Mouse (Mus musculus): ENCODE data around the gene Nr3c2. TPM values are rescaled to one million over a fixed set of nuclear protein-coding genes. Genes with fewer than 3 reads are reported as not detected.

Gene Nr3c2
- polyA plus RNA-seq, 1 experiment from 2014 or later: 0.90 TPM

- no peak for ATAC-seq
- H3K27me3 ChIP-seq: no peaks in the 10 kb centered on the region
- H3K4me2 ChIP-seq: no peak overlapping the region
- H3K4me3 ChIP-seq: no peak overlapping the region
- no peak overlapping the region for H3K9ac ChIP-seq
- no peaks in the 10 kb centered on the region for H3K9me3 ChIP-seq (replicated peaks)
- H3K36me3 ChIP-seq (ENCODE audit: poor library complexity, severe bottlenecking): no peaks in the 10 kb centered on the region
- H3K4me1 ChIP-seq: no peaks in the 10 kb centered on the region
- no peak overlapping the region for H3K27ac ChIP-seq
Measured at GRCm38 (mm10) chr8:77239462-77239861, 340.2 kb downstream of the Nr3c2 start.

DNA sequence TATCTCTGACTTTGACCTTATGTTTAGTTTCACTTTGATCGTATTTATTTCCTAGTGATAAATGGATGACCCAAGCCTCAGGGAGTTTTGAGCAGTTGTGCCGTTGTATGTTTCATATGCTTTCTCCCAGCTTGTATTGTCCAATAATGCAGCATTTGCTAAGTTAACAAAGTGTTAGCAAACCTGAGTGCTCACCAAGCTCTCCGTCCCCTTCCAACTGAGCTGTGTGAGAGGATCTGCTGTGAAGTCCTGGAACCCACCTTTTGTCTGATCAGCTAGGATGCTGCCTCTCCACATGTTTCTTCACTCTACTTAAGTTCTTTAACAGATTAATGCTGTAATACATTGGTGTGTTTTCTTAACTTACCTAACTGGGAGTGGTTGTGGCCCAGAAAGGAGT lies 342.1 kb downstream of the Nr3c2 start:
- Histone ChIP-seq H3K4me2 (no peak overlapping the region), H3K27ac (no peak overlapping the region), H3K9ac (no peak overlapping the region), H3K36me3 (ENCODE audit: poor library complexity, severe bottlenecking) (no peaks in the 10 kb centered on the region), H3K9me3 (replicated peaks) (no peaks in the 10 kb centered on the region), H3K27me3 (no peaks in the 10 kb centered on the region), H3K4me3 (no peak overlapping the region), H3K4me1 (no peaks in the 10 kb centered on the region)
- 94% methylated on average over 3 of the region's 3 CpGs for WGBS
- no peak for ATAC-seq

- Histone ChIP-seq H3K9me3 (replicated peaks) (no peaks in the 10 kb centered on the region; the same call in 1 of the 2 replicates), H3K4me3 (no peak overlapping the region), H3K36me3 (ENCODE audit: poor library complexity, severe bottlenecking) (no peaks in the 10 kb centered on the region), H3K4me1 (no peaks in the 10 kb centered on the region), H3K27me3 (no peaks in the 10 kb centered on the region), H3K27ac (no peak overlapping the region), H3K4me2 (no peak overlapping the region), H3K9ac (no peak overlapping the region)
- 84% methylated on average over 3 of the region's 3 CpGs for WGBS
- ATAC-seq: no peak
Measured at GRCm38 (mm10) chr8:77250094-77250493, 350.9 kb downstream of the Nr3c2 start.

- no peaks in the 10 kb centered on the region for H3K27me3 ChIP-seq
- H3K9me3 ChIP-seq (replicated peaks): no peaks in the 10 kb centered on the region; the same call in 1 of the 2 replicates
- no peak overlapping the region for H3K4me2 ChIP-seq
- H3K4me3 ChIP-seq: no peak overlapping the region
- H3K4me1 ChIP-seq: no peaks in the 10 kb centered on the region
- H3K36me3 ChIP-seq (ENCODE audit: poor library complexity, severe bottlenecking): no peaks in the 10 kb centered on the region
- ATAC-seq: no peak
- no peak overlapping the region for H3K27ac ChIP-seq
- 91% methylated on average over 5 of the region's 5 CpGs for WGBS
- no peak overlapping the region for H3K9ac ChIP-seq
Measured at GRCm38 (mm10) chr8:77251134-77251533, 351.9 kb downstream of the Nr3c2 start.

DNA sequence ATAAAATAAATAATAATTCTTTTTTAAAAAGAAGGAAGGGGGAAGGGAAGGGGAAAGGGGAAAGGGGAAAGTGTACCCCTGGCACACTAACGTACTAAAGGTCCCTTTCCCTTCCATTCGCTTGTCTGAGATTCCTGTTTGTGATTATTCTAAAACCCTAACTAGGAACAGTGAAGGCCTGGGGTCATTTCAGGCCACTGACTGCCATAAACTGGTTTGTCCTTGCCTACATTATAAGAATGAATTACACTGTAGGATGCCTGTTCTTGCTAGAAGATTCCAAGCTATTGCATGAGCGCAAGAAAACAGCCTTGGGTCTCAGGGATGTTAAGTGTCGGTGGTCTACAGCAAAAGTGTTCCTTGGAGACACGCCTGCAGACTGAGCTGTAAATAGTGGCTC lies 355.2 kb downstream of the Nr3c2 start:
- ATAC-seq: no peak
- Histone ChIP-seq H3K4me3 (no peak overlapping the region), H3K27me3 (no peaks in the 10 kb centered on the region), H3K4me2 (no peak overlapping the region), H3K9me3 (replicated peaks) (no peaks in the 10 kb centered on the region), H3K9ac (no peak overlapping the region), H3K36me3 (ENCODE audit: poor library complexity, severe bottlenecking) (no peaks in the 10 kb centered on the region), H3K27ac (no peak overlapping the region), H3K4me1 (no peaks in the 10 kb centered on the region)
- 87% methylated on average over 5 of the region's 5 CpGs for WGBS

GRCm38 (mm10) chr8:77256450-77257084 lies 357.3 kb downstream of the Nr3c2 start:
- Histone ChIP-seq H3K4me2 (no peak overlapping the region), H3K36me3 (ENCODE audit: poor library complexity, severe bottlenecking) (no peaks in the 10 kb centered on the region), H3K9me3 (replicated peaks) (no peaks in the 10 kb centered on the region), H3K9ac (no peak overlapping the region), H3K4me3 (no peak overlapping the region), H3K27me3 (no peaks in the 10 kb centered on the region), H3K4me1 (no peaks in the 10 kb centered on the region), H3K27ac (no peak overlapping the region)
- 88% methylated on average over 5 of the region's 5 CpGs for WGBS
- ATAC-seq: peak; percentile 64; the same call in 1 of the 2 replicates

GRCm38 (mm10) chr8:77257085-77257451 lies 357.8 kb downstream of the Nr3c2 start:
- WGBS: 94% methylated on average over 12 of the region's 12 CpGs
- Histone ChIP-seq H3K27me3 (no peaks in the 10 kb centered on the region), H3K4me1 (no peaks in the 10 kb centered on the region), H3K4me3 (no peak overlapping the region), H3K9me3 (replicated peaks) (no peaks in the 10 kb centered on the region), H3K27ac (no peak overlapping the region), H3K9ac (no peak overlapping the region), H3K36me3 (ENCODE audit: poor library complexity, severe bottlenecking) (no peaks in the 10 kb centered on the region), H3K4me2 (no peak overlapping the region)
- peak; percentile 26; the same call in 1 of the 2 replicates for ATAC-seq

DNA sequence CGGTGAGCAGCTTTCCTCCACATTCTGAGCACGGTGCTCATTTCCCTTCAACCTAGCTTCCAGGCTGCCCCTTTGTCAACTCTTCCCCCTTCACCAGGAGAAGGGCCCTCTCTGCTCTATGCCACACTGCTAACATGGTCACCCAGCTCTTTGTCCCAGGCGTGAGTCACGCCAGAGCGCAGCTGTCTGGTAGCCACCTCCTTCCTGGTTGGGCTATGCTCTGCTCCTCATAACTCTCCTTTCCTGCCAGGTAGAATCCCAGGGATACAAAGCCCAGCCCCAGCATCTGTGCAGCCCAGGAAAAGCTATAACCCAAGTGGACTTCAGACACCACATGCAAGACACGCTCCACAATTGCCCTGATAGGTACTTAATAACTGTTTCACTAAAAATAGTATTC lies 362.0 kb downstream of the Nr3c2 start:
- H3K36me3 ChIP-seq (ENCODE audit: poor library complexity, severe bottlenecking): no peaks in the 10 kb centered on the region
- no peak overlapping the region for H3K4me2 ChIP-seq
- H3K9ac ChIP-seq: no peak overlapping the region
- ATAC-seq: no peak
- H3K4me1 ChIP-seq: no peaks in the 10 kb centered on the region
- no peak overlapping the region for H3K27ac ChIP-seq
- WGBS: 91% methylated on average over 6 of the region's 6 CpGs
- no peak overlapping the region for H3K4me3 ChIP-seq
- H3K9me3 ChIP-seq (replicated peaks): no peaks in the 10 kb centered on the region
- H3K27me3 ChIP-seq: no peaks in the 10 kb centered on the region

DNA sequence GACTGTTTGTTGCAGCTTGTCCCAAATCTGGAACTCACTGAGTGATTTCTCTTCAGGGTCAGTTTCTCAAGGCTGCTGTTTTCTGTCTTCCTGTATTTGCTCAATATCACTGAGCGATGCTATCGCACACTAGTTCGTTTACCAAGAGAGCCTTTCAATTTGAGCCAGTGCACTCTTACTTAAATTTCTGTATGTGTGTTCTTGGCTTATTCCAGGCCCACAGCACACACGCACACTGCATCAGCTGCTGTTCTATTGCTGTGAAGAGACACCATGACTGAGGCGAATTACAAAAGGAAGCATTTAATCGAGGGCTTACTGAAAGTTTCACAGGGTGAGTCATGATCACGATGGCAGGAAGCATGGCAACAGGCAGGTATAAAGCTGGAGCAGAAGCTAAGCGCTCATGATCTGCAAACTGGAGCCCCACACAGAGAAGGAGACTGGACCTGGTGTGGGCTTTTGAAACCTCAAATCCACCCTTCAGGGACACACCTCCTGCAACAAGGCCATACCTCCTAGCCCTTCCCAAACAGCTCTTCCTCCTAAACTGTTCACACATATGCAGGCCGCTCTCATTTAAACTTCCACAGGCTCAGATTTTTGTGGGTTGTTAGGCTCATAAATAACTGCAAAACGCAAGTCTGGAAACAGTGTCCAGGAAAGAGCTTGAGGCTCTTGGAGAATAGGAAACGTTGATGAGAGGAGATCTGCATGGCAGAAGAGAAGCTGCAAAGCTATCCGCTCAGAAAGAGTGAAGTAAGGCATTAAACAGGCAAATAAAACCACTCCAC lies 363.2 kb downstream of the Nr3c2 start:
- no peaks in the 10 kb centered on the region for H3K27me3 ChIP-seq
- ATAC-seq: no peak
- H3K27ac ChIP-seq: no peak overlapping the region
- no peak overlapping the region for H3K9ac ChIP-seq
- no peak overlapping the region for H3K4me3 ChIP-seq
- 86% methylated on average over 12 of the region's 12 CpGs for WGBS
- H3K36me3 ChIP-seq (ENCODE audit: poor library complexity, severe bottlenecking): no peaks in the 10 kb centered on the region
- no peaks in the 10 kb centered on the region for H3K9me3 ChIP-seq (replicated peaks)
- H3K4me2 ChIP-seq: no peak overlapping the region
- H3K4me1 ChIP-seq: no peaks in the 10 kb centered on the region

GRCm38 (mm10) chr8:77267941-77268405 lies 368.7 kb downstream of the Nr3c2 start:
- no peaks in the 10 kb centered on the region for H3K27me3 ChIP-seq
- H3K9me3 ChIP-seq (replicated peaks): peaks cover 12% of the 10 kb centered on the region; the same call in 1 of the 2 replicates
- no peaks in the 10 kb centered on the region for H3K36me3 ChIP-seq (ENCODE audit: poor library complexity, severe bottlenecking)
- H3K9ac ChIP-seq: no peak overlapping the region
- no peak overlapping the region for H3K4me3 ChIP-seq
- H3K27ac ChIP-seq: no peak overlapping the region
- no peak for ATAC-seq
- 0 out of 2 replicates have a peak, but pooled peaks cover 2% of the 10 kb centered on the region for H3K4me1 ChIP-seq
- H3K4me2 ChIP-seq: no peak overlapping the region
- WGBS: 27% methylated on average over 1 of the region's 1 CpGs

DNA sequence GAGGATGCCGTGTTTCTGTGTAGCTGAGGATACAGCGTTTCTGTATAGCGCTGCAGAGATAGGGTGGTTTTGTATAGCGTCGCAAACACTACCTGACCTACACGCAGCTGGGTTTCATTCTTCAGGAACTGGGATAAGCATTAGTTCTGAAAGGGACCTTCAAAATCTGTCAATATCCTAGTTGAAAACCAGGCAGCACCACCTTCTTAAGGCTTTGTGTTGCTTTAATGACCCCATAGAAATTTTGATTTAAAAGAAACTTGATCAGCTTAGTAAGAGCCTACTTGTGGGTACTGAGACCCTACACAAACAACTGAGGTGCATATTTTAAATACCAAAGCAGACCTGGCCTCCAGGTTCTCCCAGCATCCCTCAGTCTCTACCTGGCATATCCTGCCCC lies 372.9 kb downstream of the Nr3c2 start:
- H3K36me3 ChIP-seq (ENCODE audit: poor library complexity, severe bottlenecking): no peaks in the 10 kb centered on the region
- no peaks in the 10 kb centered on the region for H3K27me3 ChIP-seq
- H3K4me2 ChIP-seq: no peak overlapping the region
- no peak overlapping the region for H3K4me3 ChIP-seq
- 0 out of 2 replicates have a peak, but pooled peaks cover 2% of the 10 kb centered on the region for H3K4me1 ChIP-seq
- no peak overlapping the region for H3K27ac ChIP-seq
- peaks cover 12% of the 10 kb centered on the region; the same call in 1 of the 2 replicates for H3K9me3 ChIP-seq (replicated peaks)
- 67% methylated on average over 6 of the region's 6 CpGs for WGBS
- no peak overlapping the region for H3K9ac ChIP-seq
- no peak for ATAC-seq

DNA sequence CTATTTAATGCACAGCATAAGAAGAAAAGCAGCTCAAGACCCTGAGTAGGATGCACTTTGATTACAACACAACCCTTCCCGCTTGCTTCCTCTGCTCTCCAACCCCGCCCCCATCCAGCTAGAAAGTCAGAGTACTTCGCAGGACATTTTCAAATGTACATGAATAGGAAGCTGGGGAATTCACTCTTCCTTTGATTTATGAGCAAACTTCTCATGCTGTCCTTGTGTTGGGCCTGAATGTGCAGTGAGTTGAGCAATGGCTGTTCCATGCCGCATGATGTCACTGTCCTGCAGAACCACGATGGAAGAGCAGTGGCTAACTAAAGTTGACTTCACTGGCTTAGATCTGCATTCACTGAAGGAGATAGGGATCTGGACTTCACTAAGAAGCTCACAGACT lies 376.3 kb downstream of the Nr3c2 start:
- no peak for ATAC-seq
- H3K9ac ChIP-seq: no peak overlapping the region
- no peaks in the 10 kb centered on the region for H3K27me3 ChIP-seq
- 91% methylated on average over 5 of the region's 5 CpGs for WGBS
- no peaks in the 10 kb centered on the region for H3K9me3 ChIP-seq (replicated peaks)
- no peak overlapping the region for H3K4me2 ChIP-seq
- no peak overlapping the region for H3K4me3 ChIP-seq
- no peak overlapping the region for H3K27ac ChIP-seq
- H3K36me3 ChIP-seq (ENCODE audit: poor library complexity, severe bottlenecking): no peaks in the 10 kb centered on the region
- no peaks in the 10 kb centered on the region for H3K4me1 ChIP-seq
